Comparison of ENCODE assay signal across 8 mouse cellular contexts in genomic region chr17:48001586-48002361, GRCm38 (mm10). TPM values are rescaled to one million over a fixed set of nuclear protein-coding genes. Genes with fewer than 3 reads are reported as not detected.
DNase-seq lines count a peak whose midpoint lies in the region; ATAC-seq and TF ChIP-seq lines count a peak whose summit lies in the region.

No protein-coding gene starts in this region.

- peak overlapping the region; percentile 14 for H3K4me3 ChIP-seq in cortical plate, adult 2 months (ENCODE audit: insufficient read depth, low read length)
- H3K4me3 ChIP-seq in intestine, postnatal 0 days (ENCODE audit: low read depth, low read length) = peak overlapping the region; percentile 34
- H3K4me3 ChIP-seq in limb, embryonic 15.5 days = peak overlapping the region; percentile 34
- H3K4me3 ChIP-seq in midbrain, embryonic 15.5 days = peak overlapping the region; percentile 32

- H3K9ac ChIP-seq in intestine, postnatal 0 days (ENCODE audit: low read depth, low read length) = peak overlapping the region; percentile 34; the same call in 1 of the 2 replicates
- H3K9ac ChIP-seq in limb, embryonic 15.5 days = no peak overlapping the region
- peak overlapping the region; percentile 36 for H3K9ac ChIP-seq in midbrain, embryonic 15.5 days

- H3K4me2 ChIP-seq in intestine, postnatal 0 days (replicated peaks; ENCODE audit: low read depth) = peak overlapping the region; percentile 72
- peak overlapping the region; percentile 52 for H3K4me2 ChIP-seq in limb, embryonic 15.5 days
- peak overlapping the region; percentile 67 for H3K4me2 ChIP-seq in midbrain, embryonic 15.5 days

- no peaks in the 10 kb centered on the region for H3K27me3 ChIP-seq in intestine, postnatal 0 days (replicated peaks; ENCODE audit: control insufficient read depth, insufficient read depth, low read length)
- no peaks in the 10 kb centered on the region for H3K27me3 ChIP-seq in limb, embryonic 15.5 days
- H3K27me3 ChIP-seq in midbrain, embryonic 15.5 days (replicated peaks) = peaks cover 5% of the 10 kb centered on the region; the same call in 1 of the 2 replicates

- no peaks in the 10 kb centered on the region for H3K9me3 ChIP-seq in intestine, postnatal 0 days (ENCODE audit: control insufficient read depth)
- no peaks in the 10 kb centered on the region for H3K9me3 ChIP-seq in limb, embryonic 15.5 days
- H3K9me3 ChIP-seq in midbrain, embryonic 15.5 days = no peaks in the 10 kb centered on the region

- H3K4me1 ChIP-seq in cortical plate, adult 2 months (ENCODE audit: control insufficient read depth, insufficient read depth, low read length) = no peaks in the 10 kb centered on the region
- H3K4me1 ChIP-seq in intestine, postnatal 0 days (replicated peaks; ENCODE audit: control insufficient read depth, insufficient read depth, low read length) = peaks cover 11% of the 10 kb centered on the region; the same call in 1 of the 2 replicates
- peaks cover 40% of the 10 kb centered on the region for H3K4me1 ChIP-seq in limb, embryonic 15.5 days
- peaks cover 13% of the 10 kb centered on the region for H3K4me1 ChIP-seq in midbrain, embryonic 15.5 days

- H3K36me3 ChIP-seq in intestine, postnatal 0 days (ENCODE audit: control insufficient read depth, insufficient read depth) = no peaks in the 10 kb centered on the region
- H3K36me3 ChIP-seq in limb, embryonic 15.5 days = no peaks in the 10 kb centered on the region
- H3K36me3 ChIP-seq in midbrain, embryonic 15.5 days (replicated peaks) = no peaks in the 10 kb centered on the region

- no peak for TF ChIP-seq CTCF in cortical plate, adult 2 months (IDR thresholded peaks at IDR 0.05; ENCODE audit: extremely low read depth, insufficient read depth, low read length)
- TF ChIP-seq CTCF in intestine, postnatal 0 days (IDR thresholded peaks at IDR 0.05; ENCODE audit: low read depth) = no peak; the same call in 1 of the 2 replicates

- TF ChIP-seq POLR2A in cortical plate, adult 2 months (IDR thresholded peaks at IDR 0.05; ENCODE audit: extremely low read depth, insufficient read depth, low read length) = peak; percentile 49; the same call in 1 of the 2 replicates

- H3K27ac ChIP-seq in cortical plate, adult 2 months (ENCODE audit: insufficient read depth, low read length) = no peak overlapping the region
- peak overlapping the region; percentile 71 for H3K27ac ChIP-seq in intestine, postnatal 0 days (ENCODE audit: low read depth, low read length)
- peak overlapping the region; percentile 84 for H3K27ac ChIP-seq in limb, embryonic 15.5 days
- peak overlapping the region; percentile 68 for H3K27ac ChIP-seq in midbrain, embryonic 15.5 days

- DNase-seq in CD4-positive helper T cell, adult 2 months (ENCODE audit: low read depth, low spot score) = peak; percentile 73
- peak; percentile 97 for DNase-seq in heart, adult 11 months
- DNase-seq in thymus, postnatal 10 days (ENCODE audit: low spot score in 2 of 2) = peak; percentile 44 to 55

- WGBS in intestine, postnatal 0 days = 3% methylated on average over 21 of the region's 21 CpGs
- WGBS in limb, embryonic 15.5 days = 5% methylated on average over 21 of the region's 21 CpGs
- 5% methylated on average over 21 of the region's 21 CpGs for WGBS in midbrain, embryonic 15.5 days

- ATAC-seq in activated CD4-positive, CD25-positive, alpha-beta regulatory T cell, adult 4 months = peak; percentile 98
- ATAC-seq in intestine, postnatal 0 days = peak; percentile 88
- ATAC-seq in limb, embryonic 15.5 days (ENCODE audit: insufficient number of reproducible peaks, low FRiP score, low TSS enrichment, low read depth) = peak; percentile 85
- ATAC-seq in midbrain, embryonic 15.5 days (replicated peaks) = peak; percentile 95

RNA-seq across cellular contexts. Expression of gene 1700122O11Rik, which starts 36.3 kb away (rescaled TPM):
- not detected for polyA plus RNA-seq in activated CD4-positive, CD25-positive, alpha-beta regulatory T cell, adult 4 months (2017; shearing (Covaris generic))
- not detected in 2 replicates for polyA plus RNA-seq in cortical plate, adult 2 months (2012; rRNA removed)
- not detected in 2 replicates for polyA plus RNA-seq in intestine, postnatal 0 days (2015; fragmentation: Nextera tagmentation; extraction: Ambion mirVana)
- not detected in 2 replicates for polyA plus RNA-seq in limb, embryonic 15.5 days (2015; fragmentation: Nextera tagmentation; extraction: Ambion mirVana)
- polyA plus RNA-seq in midbrain, embryonic 15.5 days (2015; fragmentation: Nextera tagmentation; extraction: Ambion mirVana) = not detected in 2 replicates
